Comparison of ENCODE assay signal across 8 mouse cellular contexts in genomic region chr7:3703879-3704441, GRCm38 (mm10). TPM values are rescaled to one million over a fixed set of nuclear protein-coding genes. Genes with fewer than 3 reads are reported as not detected.
DNase-seq lines count a peak whose midpoint lies in the region; ATAC-seq lines count a peak whose summit lies in the region.

TSS of gene Rps9 (plus strand) at chr7:3703993.

- 0% methylated on average over 42 of the region's 42 CpGs for WGBS in heart, embryonic 10.5 days
- 1% methylated on average over 42 of the region's 42 CpGs for WGBS in kidney, embryonic 15.5 days

- ATAC-seq in erythroblast, adult 5-6 weeks (replicated peaks; ENCODE audit: low FRiP score, poor library complexity, severe bottlenecking) = peak; percentile 96
- peak; percentile 94 for ATAC-seq in kidney, embryonic 15.5 days (replicated peaks; ENCODE audit: low FRiP score)
- ATAC-seq in monocyte, adult 5-6 weeks (replicated peaks; ENCODE audit: insufficient number of reproducible peaks, low FRiP score, low TSS enrichment, poor library complexity, severe bottlenecking) = peak; percentile 84

- peak within 1 kb of the TSS; percentile 77 for H3K4me3 ChIP-seq in heart, embryonic 10.5 days
- H3K4me3 ChIP-seq in kidney, embryonic 15.5 days (replicated peaks) = peak within 1 kb of the TSS; percentile 81

- H3K4me2 ChIP-seq in kidney, embryonic 15.5 days = peak within 1 kb of the TSS; percentile 82

- H3K27ac ChIP-seq in heart, embryonic 10.5 days = peak within 1 kb of the TSS; percentile 94
- H3K27ac ChIP-seq in kidney, embryonic 15.5 days = peak within 1 kb of the TSS; percentile 96

- no peaks in the 10 kb centered on the region for H3K9me3 ChIP-seq in heart, embryonic 10.5 days
- H3K9me3 ChIP-seq in kidney, embryonic 15.5 days (replicated peaks) = no peaks in the 10 kb centered on the region

- no peaks in the 10 kb centered on the region for H3K27me3 ChIP-seq in heart, embryonic 10.5 days (ENCODE audit: insufficient read depth, poor library complexity, severe bottlenecking)
- H3K27me3 ChIP-seq in kidney, embryonic 15.5 days = no peaks in the 10 kb centered on the region

- peak within 1 kb of the TSS; percentile 81 for H3K9ac ChIP-seq in kidney, embryonic 15.5 days

- H3K36me3 ChIP-seq in heart, embryonic 10.5 days = peaks cover 64% of the 10 kb centered on the region
- H3K36me3 ChIP-seq in kidney, embryonic 15.5 days = peaks cover 62% of the 10 kb centered on the region

- H3K4me1 ChIP-seq in heart, embryonic 10.5 days = peaks cover 8% of the 10 kb centered on the region
- peaks cover 20% of the 10 kb centered on the region for H3K4me1 ChIP-seq in kidney, embryonic 15.5 days

- peak; percentile 95 for DNase-seq in B cell, adult 2 months
- DNase-seq in brain, adult 2 months (ENCODE audit: low read depth, low spot score) = peak; percentile 99
- peak; percentile 98 for DNase-seq in heart, embryonic 10.5 days (ENCODE audit: low spot score)
- DNase-seq in liver = peak; percentile 95
- DNase-seq in spleen, postnatal 4 days (ENCODE audit: low spot score in 2 of 2) = peak; percentile 96 to 98

RNA-seq across cellular contexts. Expression of gene Rps9, which starts in this region (rescaled TPM):
- total RNA-seq in erythroblast, adult 5-6 weeks (2015; ENCODE audit: low replicate concordance) = 418 and 419 TPM in 2 replicates
- total RNA-seq in erythroblast, adult 5-6 weeks (2017; ENCODE audit: low replicate concordance) = 230 and 442 TPM in 2 replicates
- 973 and 1,162 TPM in 2 replicates for polyA plus RNA-seq in heart, embryonic 10.5 days (2016; fragmentation: Nextera tagmentation; extraction: Ambion mirVana)
- 1,518 and 1,652 TPM in 2 replicates for polyA plus RNA-seq in kidney, embryonic 15.5 days (2015; fragmentation: Nextera tagmentation; extraction: Ambion mirVana)
- 1,184 to 2,050 TPM (median 1,737 TPM) in 3 replicates for total RNA-seq in monocyte, adult 5-6 weeks (2017)

Comparison
In these comparisons a context has a peak if more than half of its experiments do, and no peak if none do; other contexts are left out.
1. Peak in every context shown above with its lines: DNase-seq, ATAC-seq, H3K4me3 ChIP-seq and H3K27ac ChIP-seq.